Mouse (Mus musculus): ENCODE measurements around the gene Nagk. TPM values are rescaled to one million over a fixed set of nuclear protein-coding genes. Genes with fewer than 3 reads are reported as not detected.
A peak's percentile ranks its signal among the peaks of the same experiment; 100 is the strongest.
"Not testable (repeated sequence)": the region's sequence is repeated elsewhere in the genome, so short reads cannot be mapped to it uniquely, and the experiment has no call there.

Gene Nagk
- 18.2 and 18.4 TPM in 2 replicates for total RNA-seq (2017)

- ATAC-seq (ENCODE audit: extremely low read depth, insufficient number of reproducible peaks, low FRiP score, poor library complexity, severe bottlenecking): peak; percentile 85
These were observed at the start of gene Nagk for GRCm38 (mm10) chr6:83794760-83795296. Gene Nagk, plus strand, starts transcription at chr6:83794982.

GRCm38 (mm10) chr6:83745466-83745865 lies 49.3 kb upstream of the Nagk start:
- ATAC-seq (ENCODE audit: extremely low read depth, insufficient number of reproducible peaks, low FRiP score, poor library complexity, severe bottlenecking): no peak

GRCm38 (mm10) chr6:83749286-83749685 lies 45.5 kb upstream of the Nagk start:
- no peak for ATAC-seq (ENCODE audit: extremely low read depth, insufficient number of reproducible peaks, low FRiP score, poor library complexity, severe bottlenecking)

- no peak for ATAC-seq (ENCODE audit: extremely low read depth, insufficient number of reproducible peaks, low FRiP score, poor library complexity, severe bottlenecking)
These were observed 44.6 kb upstream of the Nagk start for GRCm38 (mm10) chr6:83750171-83750684.

GRCm38 (mm10) chr6:83756051-83756450 lies 38.7 kb upstream of the Nagk start:
- ATAC-seq (ENCODE audit: extremely low read depth, insufficient number of reproducible peaks, low FRiP score, poor library complexity, severe bottlenecking): no peak

- ATAC-seq (ENCODE audit: extremely low read depth, insufficient number of reproducible peaks, low FRiP score, poor library complexity, severe bottlenecking): no peak
These were observed 32.4 kb upstream of the Nagk start, which contains the start of gene Ankrd53 for GRCm38 (mm10) chr6:83762344-83762743. Gene Ankrd53, plus strand, starts transcription at chr6:83762644.

GRCm38 (mm10) chr6:83762880-83763431 lies 31.8 kb upstream of the Nagk start:
- ATAC-seq (ENCODE audit: extremely low read depth, insufficient number of reproducible peaks, low FRiP score, poor library complexity, severe bottlenecking): no peak

GRCm38 (mm10) chr6:83766982-83767381 lies 27.8 kb upstream of the Nagk start:
- no peak for ATAC-seq (ENCODE audit: extremely low read depth, insufficient number of reproducible peaks, low FRiP score, poor library complexity, severe bottlenecking)

GRCm38 (mm10) chr6:83768485-83768884 lies 26.3 kb upstream of the Nagk start:
- ATAC-seq (ENCODE audit: extremely low read depth, insufficient number of reproducible peaks, low FRiP score, poor library complexity, severe bottlenecking): no peak

GRCm38 (mm10) chr6:83774126-83774525 lies 20.7 kb upstream of the Nagk start:
- ATAC-seq (ENCODE audit: extremely low read depth, insufficient number of reproducible peaks, low FRiP score, poor library complexity, severe bottlenecking): no peak

- ATAC-seq (ENCODE audit: extremely low read depth, insufficient number of reproducible peaks, low FRiP score, poor library complexity, severe bottlenecking): no peak
These were observed 19.8 kb upstream of the Nagk start for GRCm38 (mm10) chr6:83774781-83775563.

- ATAC-seq (ENCODE audit: extremely low read depth, insufficient number of reproducible peaks, low FRiP score, poor library complexity, severe bottlenecking): peak; percentile 87
These were observed 19.0 kb upstream of the Nagk start, which contains the start of gene Tex261 for GRCm38 (mm10) chr6:83775638-83776293. Gene Tex261, minus strand, starts transcription at chr6:83775813.

- ATAC-seq (ENCODE audit: extremely low read depth, insufficient number of reproducible peaks, low FRiP score, poor library complexity, severe bottlenecking): no peak
These were observed 16.5 kb upstream of the Nagk start for GRCm38 (mm10) chr6:83778306-83778705.

- peak; percentile 53; the same call in 1 of the 2 replicates for ATAC-seq (ENCODE audit: extremely low read depth, insufficient number of reproducible peaks, low FRiP score, poor library complexity, severe bottlenecking)
These were observed 15.8 kb upstream of the Nagk start for GRCm38 (mm10) chr6:83779026-83779425.

GRCm38 (mm10) chr6:83786426-83786825 lies 8.4 kb upstream of the Nagk start:
- ATAC-seq (ENCODE audit: extremely low read depth, insufficient number of reproducible peaks, low FRiP score, poor library complexity, severe bottlenecking): no peak

GRCm38 (mm10) chr6:83788554-83788953 lies 6.2 kb upstream of the Nagk start:
- ATAC-seq (ENCODE audit: extremely low read depth, insufficient number of reproducible peaks, low FRiP score, poor library complexity, severe bottlenecking): no peak

- not testable (repeated sequence) for ATAC-seq (ENCODE audit: extremely low read depth, insufficient number of reproducible peaks, low FRiP score, poor library complexity, severe bottlenecking)
These were observed 4.2 kb upstream of the Nagk start for GRCm38 (mm10) chr6:83790533-83790932.

- ATAC-seq (ENCODE audit: extremely low read depth, insufficient number of reproducible peaks, low FRiP score, poor library complexity, severe bottlenecking): no peak
These were observed 3.4 kb upstream of the Nagk start for GRCm38 (mm10) chr6:83791251-83791890.

GRCm38 (mm10) chr6:83795492-83795900 lies 714 bp downstream of the Nagk start:
- ATAC-seq (ENCODE audit: extremely low read depth, insufficient number of reproducible peaks, low FRiP score, poor library complexity, severe bottlenecking): no peak

Data from neutrophil, adult 5-6 weeks (primary cell).